Mouse (Mus musculus) lung, postnatal 0 days (tissue): ENCODE measurements around the gene Lnx2.

Source experiments
- CTCF ChIP-seq: IDR thresholded peaks from 2 replicates; pipeline ENCODE4 v1.5.1; 2016; ENCODE audit warnings: antibody characterized with exemption, mild to moderate bottlenecking
- EP300 ChIP-seq: IDR thresholded peaks from 2 replicates; pipeline ENCODE4 v1.6.1; 2016; ENCODE audit warnings: antibody characterized with exemption, mild to moderate bottlenecking, control low read depth

DNA sequence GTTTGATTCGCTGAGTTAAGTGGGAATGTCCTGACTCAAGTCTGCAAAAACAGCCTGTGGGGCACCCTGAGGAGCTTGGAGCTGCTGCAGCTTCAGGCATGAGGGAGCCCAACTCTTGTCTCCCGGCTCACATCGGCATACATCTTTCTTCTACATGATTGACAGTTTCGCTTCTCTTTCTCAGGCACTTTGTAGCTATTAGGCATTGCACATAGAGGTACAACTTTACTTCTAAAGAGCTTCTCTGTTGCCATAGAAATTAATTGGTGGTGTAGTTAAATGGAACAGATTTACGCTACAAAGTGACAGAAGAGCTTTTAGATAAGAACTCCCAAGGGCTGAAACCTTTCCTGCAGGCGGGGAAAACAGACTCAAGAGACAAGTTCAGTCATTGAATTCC, 62.5 kb downstream of the Lnx2 start:
- TF ChIP-seq CTCF (no peak), EP300 (no peak)
